Mouse (Mus musculus): ENCODE measurements around the gene Clic1. TPM values are rescaled to one million over a fixed set of nuclear protein-coding genes. Genes with fewer than 3 reads are reported as not detected.
A peak's percentile ranks its signal among the peaks of the same experiment; 100 is the strongest.

Gene Clic1
- polyA plus RNA-seq, 1 experiment, result 6.0 TPM

DNA sequence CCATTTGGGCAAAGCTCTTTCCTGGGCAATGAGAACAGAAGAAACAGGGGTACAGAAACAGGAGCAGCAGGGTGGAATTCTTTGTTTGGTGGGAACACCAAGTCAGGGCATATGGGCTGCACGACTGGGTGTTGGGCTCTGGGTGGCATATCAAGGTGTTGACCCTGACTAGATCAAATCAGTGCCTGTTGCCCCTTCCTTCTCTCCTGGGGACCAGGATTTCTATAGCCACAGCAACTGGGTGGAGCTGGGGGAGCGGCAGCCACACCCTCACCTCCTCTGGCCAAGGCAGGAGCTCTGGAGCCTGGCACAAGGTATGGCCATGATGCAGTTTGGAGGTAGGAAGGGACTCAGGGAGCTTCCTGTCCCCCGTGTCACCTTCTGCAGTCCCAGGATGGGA is 31.6 kb upstream of the Clic1 start:
- Histone ChIP-seq H3K36me3 (ENCODE audit: control insufficient read depth) (peaks cover 40% of the 10 kb centered on the region), H3K27me3 (ENCODE audit: control insufficient read depth) (no peaks in the 10 kb centered on the region), H3K4me3 (replicated peaks) (no peak overlapping the region), H3K4me1 (ENCODE audit: control insufficient read depth) (peaks cover 52% of the 10 kb centered on the region), H3K9me3 (ENCODE audit: control insufficient read depth, low read length) (no peaks in the 10 kb centered on the region)
- no peak for TF ChIP-seq GATA1 (IDR thresholded peaks at IDR 0.05; ENCODE audit: low read length)
- TF ChIP-seq TAL1 (IDR thresholded peaks at IDR 0.05; ENCODE audit: low read length), result no peak

DNA sequence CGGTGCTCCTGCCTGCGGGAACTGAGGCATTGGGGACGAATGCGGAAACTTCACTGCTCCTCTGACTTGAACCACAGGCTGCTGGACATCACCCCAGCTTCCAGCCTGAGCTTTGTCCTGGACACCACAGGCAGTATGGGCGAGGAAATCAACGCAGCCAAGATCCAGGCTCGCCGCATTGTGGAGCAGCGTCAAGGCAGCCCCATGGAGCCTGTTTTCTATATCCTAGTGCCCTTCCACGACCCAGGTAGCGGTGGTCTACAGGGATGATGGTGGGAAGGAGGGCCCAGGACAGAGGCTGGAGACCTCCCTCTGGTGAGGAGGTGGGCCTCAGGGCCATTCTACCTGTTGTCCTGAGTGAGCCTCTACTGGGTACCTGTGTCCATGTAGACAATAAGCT is 29.9 kb upstream of the Clic1 start:
- TF ChIP-seq TAL1 (IDR thresholded peaks at IDR 0.05; ENCODE audit: low read length) (no peak), GATA1 (IDR thresholded peaks at IDR 0.05; ENCODE audit: low read length) (no peak)
- Histone ChIP-seq H3K4me3 (replicated peaks) (no peak overlapping the region), H3K4me1 (ENCODE audit: control insufficient read depth) (peaks cover 63% of the 10 kb centered on the region), H3K27me3 (ENCODE audit: control insufficient read depth) (peaks cover 2% of the 10 kb centered on the region; the same call in 1 of the 2 replicates), H3K9me3 (ENCODE audit: control insufficient read depth, low read length) (no peaks in the 10 kb centered on the region), H3K36me3 (ENCODE audit: control insufficient read depth) (peaks cover 23% of the 10 kb centered on the region)

DNA sequence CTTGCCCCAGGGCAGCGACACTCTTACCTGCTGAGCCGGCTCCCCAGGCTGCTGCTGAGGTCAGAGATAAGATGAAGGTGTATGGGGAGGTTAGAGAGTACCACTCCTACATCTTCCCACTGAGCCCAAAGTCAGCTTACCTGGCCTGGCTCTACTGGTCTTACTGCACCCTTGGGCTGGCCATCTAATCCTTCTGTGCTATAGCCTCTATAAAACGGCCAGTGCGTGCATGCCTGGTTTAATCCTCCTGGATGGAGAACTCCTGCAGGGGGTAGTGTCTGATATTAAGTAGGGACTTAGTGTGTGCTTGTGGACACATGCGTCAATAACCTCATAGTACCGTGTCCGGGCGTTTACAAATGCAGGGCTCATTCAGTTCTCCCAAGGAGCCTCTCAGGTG is 29.2 kb upstream of the Clic1 start:
- Histone ChIP-seq H3K4me1 (ENCODE audit: control insufficient read depth) (peaks cover 63% of the 10 kb centered on the region), H3K9me3 (ENCODE audit: control insufficient read depth, low read length) (no peaks in the 10 kb centered on the region), H3K4me3 (replicated peaks) (no peak overlapping the region), H3K27me3 (ENCODE audit: control insufficient read depth) (peaks cover 2% of the 10 kb centered on the region; the same call in 1 of the 2 replicates), H3K36me3 (ENCODE audit: control insufficient read depth) (peaks cover 16% of the 10 kb centered on the region)
- TF ChIP-seq GATA1 (IDR thresholded peaks at IDR 0.05; ENCODE audit: low read length) (no peak), TAL1 (IDR thresholded peaks at IDR 0.05; ENCODE audit: low read length) (no peak)

DNA sequence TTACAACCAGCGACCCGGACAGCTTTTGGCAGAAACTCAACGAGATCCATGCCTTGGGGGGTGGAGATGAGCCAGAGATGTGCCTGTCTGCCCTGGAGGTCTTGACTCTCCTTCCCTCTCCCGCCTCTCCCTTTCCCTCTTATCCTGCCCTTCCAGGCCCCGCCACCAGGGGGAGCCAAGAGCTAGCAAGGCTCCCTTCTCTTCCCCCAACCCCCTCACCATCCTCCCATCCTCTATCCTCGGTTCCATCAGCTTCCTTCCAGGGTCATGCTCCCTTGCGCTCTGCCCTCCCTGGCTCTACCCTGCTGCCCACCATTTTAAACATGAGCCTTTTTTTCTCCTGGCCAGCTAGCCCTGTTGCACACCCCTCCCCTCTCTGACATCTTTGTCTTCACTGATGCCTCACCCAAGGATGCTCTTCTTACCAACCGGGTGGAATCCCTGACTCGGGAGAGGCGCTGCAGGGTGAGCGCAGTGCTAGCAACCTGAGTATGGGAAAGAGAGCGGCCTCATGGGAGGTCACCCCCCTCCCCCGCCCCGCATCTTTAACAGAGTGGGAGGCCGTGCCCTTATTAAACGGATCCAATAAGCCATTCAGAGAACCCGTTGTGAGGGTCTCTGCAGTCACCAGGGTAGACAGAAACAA is 28.5 kb upstream of the Clic1 start:
- TF ChIP-seq TAL1 (IDR thresholded peaks at IDR 0.05; ENCODE audit: low read length) (no peak), GATA1 (IDR thresholded peaks at IDR 0.05; ENCODE audit: low read length) (no peak)
- Histone ChIP-seq H3K36me3 (ENCODE audit: control insufficient read depth) (peaks cover 9% of the 10 kb centered on the region), H3K27me3 (ENCODE audit: control insufficient read depth) (peaks cover 2% of the 10 kb centered on the region; the same call in 1 of the 2 replicates), H3K9me3 (ENCODE audit: control insufficient read depth, low read length) (no peaks in the 10 kb centered on the region), H3K4me3 (replicated peaks) (peak overlapping the region; percentile 24), H3K4me1 (ENCODE audit: control insufficient read depth) (peaks cover 62% of the 10 kb centered on the region)

DNA sequence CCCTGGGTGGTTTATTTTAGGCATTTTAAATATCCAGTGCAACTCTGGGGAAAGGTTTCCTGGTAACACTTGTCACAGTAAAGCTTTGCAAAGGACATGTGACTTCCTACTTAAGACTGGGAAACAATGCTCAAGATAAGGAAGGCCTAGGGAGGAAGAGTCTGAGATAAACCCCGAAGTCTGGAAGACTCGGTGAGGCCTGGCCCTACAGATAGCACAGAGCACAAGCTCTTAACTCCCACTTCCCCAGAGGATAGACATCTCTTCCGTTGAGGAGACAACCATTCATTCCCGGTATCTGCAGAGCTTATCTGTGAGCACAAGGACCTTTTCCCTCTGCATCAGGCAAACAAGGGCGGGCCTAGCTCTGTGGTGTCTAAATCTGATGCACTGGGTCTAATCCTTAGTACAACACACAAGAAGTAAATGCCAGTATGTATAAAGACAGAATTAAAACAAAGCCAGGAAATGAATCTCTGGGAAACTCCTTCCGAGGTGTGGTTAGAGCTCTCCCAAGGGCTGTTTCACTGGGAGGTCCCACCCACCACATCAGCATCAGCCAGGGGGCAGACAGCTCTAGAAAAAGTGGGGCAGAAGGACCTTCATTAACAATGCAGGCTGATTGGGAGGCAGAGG is 27.8 kb upstream of the Clic1 start:
- Histone ChIP-seq H3K9me3 (ENCODE audit: control insufficient read depth, low read length) (no peaks in the 10 kb centered on the region), H3K27me3 (ENCODE audit: control insufficient read depth) (peaks cover 2% of the 10 kb centered on the region; the same call in 1 of the 2 replicates), H3K4me3 (replicated peaks) (no peak overlapping the region), H3K4me1 (ENCODE audit: control insufficient read depth) (peaks cover 56% of the 10 kb centered on the region), H3K36me3 (ENCODE audit: control insufficient read depth) (peaks cover 2% of the 10 kb centered on the region)
- TF ChIP-seq GATA1 (IDR thresholded peaks at IDR 0.05; ENCODE audit: low read length) (peak; percentile 63), TAL1 (IDR thresholded peaks at IDR 0.05; ENCODE audit: low read length) (no peak; the same call in 2 of the 3 replicates)

DNA sequence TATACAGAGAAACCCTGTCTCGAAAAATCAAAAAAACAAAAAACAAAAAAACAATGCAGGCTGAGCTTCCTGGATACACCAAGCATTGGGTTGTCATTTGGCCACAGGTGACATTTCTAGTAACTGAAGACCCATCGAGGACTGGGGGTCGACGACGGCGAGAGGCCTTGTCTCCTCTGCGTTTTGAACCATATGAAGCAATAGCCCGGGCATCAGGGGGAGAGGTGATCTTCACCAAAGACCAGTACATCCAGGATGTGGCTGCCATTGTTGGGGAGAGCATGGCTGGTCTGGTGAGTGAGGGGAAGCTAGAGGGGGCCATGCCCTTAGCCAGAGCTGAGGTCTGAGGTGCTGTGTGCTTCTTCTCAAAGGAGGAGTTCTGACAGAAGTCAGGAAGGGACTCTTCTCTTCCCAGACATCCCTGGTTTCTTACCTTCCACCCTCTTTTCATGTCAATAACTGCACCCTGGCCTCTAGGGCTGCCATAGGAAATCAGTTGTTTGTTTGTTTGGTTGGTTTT is 27.2 kb upstream of the Clic1 start:
- peaks cover 2% of the 10 kb centered on the region; the same call in 1 of the 2 replicates for H3K27me3 ChIP-seq (ENCODE audit: control insufficient read depth)
- no peak for TF ChIP-seq TAL1 (IDR thresholded peaks at IDR 0.05; ENCODE audit: low read length)
- no peak for TF ChIP-seq GATA1 (IDR thresholded peaks at IDR 0.05; ENCODE audit: low read length)
- H3K4me3 ChIP-seq (replicated peaks), result no peak overlapping the region
- H3K9me3 ChIP-seq (ENCODE audit: control insufficient read depth, low read length), result no peaks in the 10 kb centered on the region
- no peaks in the 10 kb centered on the region for H3K36me3 ChIP-seq (ENCODE audit: control insufficient read depth)
- peaks cover 58% of the 10 kb centered on the region for H3K4me1 ChIP-seq (ENCODE audit: control insufficient read depth)

DNA sequence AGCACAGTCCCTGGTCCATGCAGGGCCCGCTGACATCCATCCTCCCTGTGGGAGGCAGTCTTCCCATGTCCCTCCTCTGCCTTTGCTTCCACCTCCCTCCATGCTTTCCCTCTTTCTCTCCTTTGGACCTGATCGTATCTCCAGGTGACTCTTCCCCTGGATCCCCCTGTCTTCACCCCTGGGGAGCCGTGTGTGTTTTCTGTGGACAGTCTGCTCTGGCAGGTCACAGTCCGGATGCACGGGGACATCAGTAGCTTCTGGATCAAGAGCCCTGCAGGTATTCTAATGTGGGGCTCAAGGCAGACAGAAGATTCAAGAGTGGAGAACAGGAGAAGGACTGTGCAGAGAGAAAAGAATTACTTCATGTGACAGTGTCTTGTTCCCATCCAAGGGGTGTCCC is 26.5 kb upstream of the Clic1 start:
- no peak for TF ChIP-seq TAL1 (IDR thresholded peaks at IDR 0.05; ENCODE audit: low read length)
- no peak for TF ChIP-seq GATA1 (IDR thresholded peaks at IDR 0.05; ENCODE audit: low read length)
- peaks cover 57% of the 10 kb centered on the region for H3K4me1 ChIP-seq (ENCODE audit: control insufficient read depth)
- H3K36me3 ChIP-seq (ENCODE audit: control insufficient read depth), result no peaks in the 10 kb centered on the region
- H3K9me3 ChIP-seq (ENCODE audit: control insufficient read depth, low read length), result no peaks in the 10 kb centered on the region
- no peak overlapping the region for H3K4me3 ChIP-seq (replicated peaks)
- peaks cover 2% of the 10 kb centered on the region; the same call in 1 of the 2 replicates for H3K27me3 ChIP-seq (ENCODE audit: control insufficient read depth)

DNA sequence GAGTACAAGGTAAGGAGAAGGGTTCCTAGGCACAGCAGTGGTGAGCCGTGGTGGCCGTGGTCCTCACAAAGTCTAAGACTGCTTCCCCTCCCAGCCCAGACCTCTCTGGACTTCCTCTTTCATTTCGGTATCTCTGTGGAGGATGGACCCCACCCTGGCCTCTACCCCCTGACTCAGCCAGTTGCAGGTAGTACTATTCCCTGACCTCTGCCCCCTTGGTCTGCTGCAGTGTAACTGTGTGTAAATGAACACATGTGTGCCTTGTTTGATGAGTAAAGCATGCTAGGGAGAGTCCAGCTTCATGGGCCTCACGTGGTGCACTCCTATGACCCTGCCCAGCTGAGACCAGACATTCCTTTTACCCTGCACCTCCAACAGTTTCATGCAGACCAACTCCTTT is 26.0 kb upstream of the Clic1 start:
- Histone ChIP-seq H3K9me3 (ENCODE audit: control insufficient read depth, low read length) (no peaks in the 10 kb centered on the region), H3K36me3 (ENCODE audit: control insufficient read depth) (no peaks in the 10 kb centered on the region), H3K27me3 (ENCODE audit: control insufficient read depth) (peaks cover 2% of the 10 kb centered on the region; the same call in 1 of the 2 replicates), H3K4me3 (replicated peaks) (no peak overlapping the region), H3K4me1 (ENCODE audit: control insufficient read depth) (peaks cover 58% of the 10 kb centered on the region)
- TF ChIP-seq GATA1 (IDR thresholded peaks at IDR 0.05; ENCODE audit: low read length), result no peak
- no peak for TF ChIP-seq TAL1 (IDR thresholded peaks at IDR 0.05; ENCODE audit: low read length)

DNA sequence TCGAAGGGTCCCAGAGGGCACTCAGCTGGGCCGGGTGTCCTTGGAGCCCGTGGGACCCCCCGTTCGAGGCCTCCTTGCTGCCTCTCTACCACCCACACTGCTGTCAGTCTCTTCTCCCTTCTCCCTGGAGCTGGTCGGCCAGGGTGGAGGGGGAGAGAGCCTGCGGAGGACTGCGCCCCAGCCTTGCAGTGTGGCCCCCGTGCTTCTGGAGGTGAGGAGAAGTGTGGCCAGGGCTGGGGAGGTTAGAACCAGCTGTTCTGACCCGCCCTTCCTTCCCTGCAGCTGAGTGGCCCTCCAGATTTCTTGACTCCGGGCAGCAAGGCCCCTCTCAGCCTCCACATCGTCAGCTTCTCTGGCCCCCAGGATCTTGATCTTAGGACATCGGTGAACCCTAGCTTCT is 25.5 kb upstream of the Clic1 start:
- TF ChIP-seq GATA1 (IDR thresholded peaks at IDR 0.05; ENCODE audit: low read length), result no peak
- no peak for TF ChIP-seq TAL1 (IDR thresholded peaks at IDR 0.05; ENCODE audit: low read length)
- no peaks in the 10 kb centered on the region for H3K36me3 ChIP-seq (ENCODE audit: control insufficient read depth)
- H3K4me1 ChIP-seq (ENCODE audit: control insufficient read depth), result peaks cover 58% of the 10 kb centered on the region

More for the DNA sequence above, 25.5 kb upstream of the Clic1 start:
- Histone ChIP-seq H3K4me3 (replicated peaks) (no peak overlapping the region), H3K27me3 (ENCODE audit: control insufficient read depth) (peaks cover 2% of the 10 kb centered on the region; the same call in 1 of the 2 replicates), H3K9me3 (ENCODE audit: control insufficient read depth, low read length) (no peaks in the 10 kb centered on the region)
